Mouse (Mus musculus) G1E (cell line): ENCODE results near the gene Bckdk.

Experiments
- CTCF ChIP-seq: IDR thresholded peaks from 2 replicates; pipeline ENCODE4 v1.5.1; 2012; ENCODE audit warnings: low read depth, low read length, inconsistent platforms, mixed read lengths
- GATA1 ChIP-seq: IDR thresholded peaks from 2 replicates; pipeline ENCODE4 v1.6.1; 2012; ENCODE audit warnings: borderline replicate concordance, low read length, inconsistent platforms, mixed read lengths
- GATA2 ChIP-seq: IDR thresholded peaks from 2 replicates; pipeline ENCODE4 v1.6.1; 2012; ENCODE audit warnings: low read depth, low read length, inconsistent platforms, borderline replicate concordance
- POLR2AphosphoS5 ChIP-seq: IDR thresholded peaks from 2 replicates; pipeline ENCODE4 v1.6.1; 2012; ENCODE audit warnings: low read depth, low read length, inconsistent platforms; ENCODE audit not compliant: insufficient replicate concordance

GRCm38 (mm10) chr7:127946470-127947023, 42.7 kb downstream of the Bckdk start, which contains the start of gene Prss36:
- TF ChIP-seq CTCF (no peak), GATA2 (no peak), POLR2AphosphoS5 (no peak), GATA1 (no peak)
